Mouse (Mus musculus): ENCODE measurements at regions not wholly inside any gene's neighbourhood (a gene's known extent, or its start where the extent isn't known, plus 50 kb on each side); places are given as distances from the start of the nearest gene placed in this dataset.

DNA sequence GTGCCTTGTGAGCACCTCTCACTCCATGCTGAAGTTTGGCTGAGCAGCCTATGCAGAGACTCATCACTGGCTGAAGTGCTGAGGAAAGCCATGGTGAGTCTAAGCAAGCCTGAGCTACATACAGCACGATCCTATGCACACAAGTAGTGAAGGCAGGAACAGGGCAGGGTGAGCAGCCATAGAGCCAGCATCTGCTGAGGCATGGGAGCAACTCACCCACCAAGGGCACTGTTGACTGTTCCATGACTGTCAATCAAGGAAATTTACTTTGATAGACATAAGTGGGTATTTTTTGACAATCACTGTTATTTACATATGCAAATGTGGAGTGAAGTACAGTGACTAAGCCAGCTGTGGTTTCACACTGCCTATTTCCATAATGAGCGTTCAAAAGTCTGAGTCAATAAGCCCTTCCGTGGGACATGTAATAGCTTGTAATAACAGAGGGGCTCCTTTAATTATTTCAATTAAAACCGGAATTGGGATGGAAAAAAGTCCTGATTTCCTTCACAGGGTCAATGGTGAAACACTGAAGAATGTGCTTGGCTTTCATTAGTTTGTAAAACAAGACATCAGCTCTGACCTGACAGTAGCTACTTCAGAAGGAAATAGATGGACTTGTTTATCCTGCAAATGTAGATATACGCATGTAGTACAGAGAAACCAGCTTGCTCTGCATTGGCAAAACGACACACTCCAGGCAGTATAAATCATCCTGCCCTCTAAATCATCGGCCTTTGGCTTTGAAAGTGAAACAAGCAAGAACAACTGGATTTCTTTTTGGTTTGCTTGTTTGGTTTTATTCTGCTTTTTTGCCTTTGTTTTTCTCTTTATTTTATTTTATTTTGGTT, 62.1 kb downstream of the Tuba3b start:
- no peak for DNase-seq

DNA sequence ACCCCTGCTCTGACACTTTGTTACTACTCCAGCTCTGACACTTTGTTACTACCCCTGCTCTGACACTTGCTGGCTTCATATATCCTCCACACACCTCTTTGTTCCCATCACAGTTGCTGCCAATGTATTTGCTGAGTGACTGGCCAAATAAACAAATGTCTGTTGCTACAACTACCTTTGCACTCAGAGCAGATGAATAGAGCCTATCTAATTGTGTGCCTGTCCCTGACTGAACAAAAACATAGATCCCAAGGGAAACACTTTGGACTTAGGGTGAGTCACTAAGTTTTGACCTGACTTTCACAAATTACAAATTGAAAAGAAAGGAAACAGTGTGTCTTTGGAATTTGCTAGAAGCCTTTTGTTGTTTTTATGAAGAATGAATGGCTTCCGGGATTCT, 64.0 kb downstream of the Tuba3b start:
- no peak for DNase-seq

DNA sequence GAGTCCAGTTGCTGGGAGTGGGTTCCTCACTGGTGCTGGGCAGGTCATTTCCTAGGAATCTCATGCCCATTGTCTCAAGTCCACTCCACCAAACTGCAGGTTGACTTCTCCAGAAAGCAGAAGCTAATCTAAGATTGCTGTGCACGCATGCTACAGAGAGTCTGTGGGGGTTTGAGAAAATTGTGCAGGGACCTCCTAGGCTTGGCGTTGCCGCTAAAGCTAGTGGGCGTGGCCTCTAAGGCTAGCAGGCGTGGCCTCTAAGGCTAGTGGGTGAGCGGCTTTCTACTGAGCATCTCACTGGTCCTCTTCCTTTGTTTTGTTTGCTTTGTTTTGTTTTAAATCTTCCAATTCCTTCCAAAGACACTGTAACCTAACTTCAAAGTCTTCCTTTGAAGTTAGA, 59.5 kb upstream of the Rassf8 start:
- no peak for DNase-seq

DNA sequence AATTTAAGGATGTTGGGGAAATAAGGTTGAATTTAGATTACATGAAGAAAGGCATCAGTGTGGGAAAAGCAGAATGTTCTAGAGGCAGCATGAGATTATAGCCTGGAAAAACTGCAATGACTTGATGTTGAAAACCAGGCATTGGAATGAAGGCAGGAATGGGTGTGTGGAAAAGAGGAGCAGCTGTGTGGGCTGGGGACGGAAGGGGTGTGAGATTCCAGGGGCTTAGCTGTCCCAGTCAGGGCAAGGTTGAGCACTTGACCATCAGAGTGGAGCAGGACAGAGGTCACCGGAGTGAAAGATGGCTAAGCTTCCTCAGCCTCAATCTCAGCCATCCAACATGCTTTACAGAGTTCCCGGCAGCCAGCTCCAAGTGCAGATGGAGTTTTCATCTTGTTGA, 54.9 kb upstream of the Rassf8 start:
- DNase-seq: no peak

DNA sequence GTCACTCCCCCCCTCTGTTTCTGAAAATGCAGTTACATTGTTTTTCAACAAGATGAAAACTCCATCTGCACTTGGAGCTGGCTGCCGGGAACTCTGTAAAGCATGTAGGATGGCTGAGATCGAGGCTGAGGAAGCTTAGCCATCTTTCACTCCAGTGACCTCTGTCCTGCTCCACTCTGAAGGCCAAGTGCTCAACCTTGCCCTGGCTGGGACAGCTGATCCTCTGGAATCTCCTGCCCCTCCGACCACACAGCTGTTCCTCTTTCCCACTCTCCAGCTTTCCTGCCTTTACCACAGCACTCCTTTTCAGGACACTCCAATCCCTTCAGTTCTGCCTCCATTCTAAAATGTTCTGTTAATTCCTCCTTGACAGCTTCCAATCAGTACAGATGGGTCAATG, 51.7 kb upstream of the Rassf8 start:
- peak; percentile 10 for DNase-seq

All from kidney, adult 11 months (tissue).